Mouse (Mus musculus) forebrain, embryonic 13.5 days (tissue): ENCODE measurements at regions not wholly inside any gene's neighbourhood (a gene's known extent, or its start where the extent isn't known, plus 50 kb on each side); places are given as distances from the start of the nearest gene placed in this dataset.

Experiments used
- ATAC-seq: fragments of 200-750 bp; cut with Nextera tagmentation; 2 replicates; pipeline ENCODE4 v1.8.0; 2017
- H3K27ac ChIP-seq: fragments of 300-500 bp; sonication (generic); 2 replicates; pipeline ENCODE4 v1.5.1; 2015; ENCODE audit warnings: inconsistent platforms, mild to moderate bottlenecking, moderate library complexity
- H3K27me3 ChIP-seq: fragments of 300-500 bp; sonication (generic); 2 replicates; pipeline ENCODE4 v1.6.1; 2015; ENCODE audit warnings: mild to moderate bottlenecking, inconsistent platforms
- H3K36me3 ChIP-seq: fragments of 300-500 bp; sonication (generic); 2 replicates; pipeline ENCODE4 v1.6.1; 2015; ENCODE audit warnings: mild to moderate bottlenecking, inconsistent platforms; ENCODE audit not compliant: poor library complexity, severe bottlenecking
- H3K4me1 ChIP-seq: fragments of 300-500 bp; sonication (generic); 2 replicates; pipeline ENCODE4 v1.6.1; 2015; ENCODE audit warnings: inconsistent platforms
- H3K4me2 ChIP-seq: fragments of 300-500 bp; sonication (generic); 2 replicates; pipeline ENCODE4 v1.6.1; 2015; ENCODE audit warnings: inconsistent platforms, mild to moderate bottlenecking, moderate library complexity
- H3K4me3 ChIP-seq: fragments of 300-500 bp; sonication (generic); 2 replicates; pipeline ENCODE4 v1.5.1; 2015; ENCODE audit warnings: mild to moderate bottlenecking, inconsistent platforms
- H3K9ac ChIP-seq: fragments of 300-500 bp; sonication (generic); 2 replicates; pipeline ENCODE4 v1.6.1; 2015; ENCODE audit warnings: mild to moderate bottlenecking, inconsistent platforms
- H3K9me3 ChIP-seq: fragments of 300-500 bp; sonication (generic); replicated peaks from 2 replicates; pipeline ENCODE4 v1.6.1; 2016; ENCODE audit warnings: inconsistent platforms
- WGBS: fragments of 180-500 bp; shearing (Covaris S2); methylation state at CpG from one replicate; pipeline ENCODE4 v1.1.7; 2015; 5-methylcytosine and 5-hydroxymethylcytosine counted together

- 91% methylated on average over 3 of the region's 3 CpGs for WGBS
- H3K9me3 ChIP-seq, result no peaks in the 10 kb centered on the region
- no peak overlapping the region for H3K9ac ChIP-seq
- H3K27me3 ChIP-seq, result no peaks in the 10 kb centered on the region
- no peak overlapping the region for H3K4me2 ChIP-seq
- no peaks in the 10 kb centered on the region for H3K36me3 ChIP-seq
- H3K4me1 ChIP-seq, result no peaks in the 10 kb centered on the region
- no peak overlapping the region for H3K4me3 ChIP-seq
- H3K27ac ChIP-seq, result no peak overlapping the region
- no peak for ATAC-seq
These were observed 223.9 kb upstream of the Rnd3 start for GRCm38 (mm10) chr2:51372771-51373170.

DNA sequence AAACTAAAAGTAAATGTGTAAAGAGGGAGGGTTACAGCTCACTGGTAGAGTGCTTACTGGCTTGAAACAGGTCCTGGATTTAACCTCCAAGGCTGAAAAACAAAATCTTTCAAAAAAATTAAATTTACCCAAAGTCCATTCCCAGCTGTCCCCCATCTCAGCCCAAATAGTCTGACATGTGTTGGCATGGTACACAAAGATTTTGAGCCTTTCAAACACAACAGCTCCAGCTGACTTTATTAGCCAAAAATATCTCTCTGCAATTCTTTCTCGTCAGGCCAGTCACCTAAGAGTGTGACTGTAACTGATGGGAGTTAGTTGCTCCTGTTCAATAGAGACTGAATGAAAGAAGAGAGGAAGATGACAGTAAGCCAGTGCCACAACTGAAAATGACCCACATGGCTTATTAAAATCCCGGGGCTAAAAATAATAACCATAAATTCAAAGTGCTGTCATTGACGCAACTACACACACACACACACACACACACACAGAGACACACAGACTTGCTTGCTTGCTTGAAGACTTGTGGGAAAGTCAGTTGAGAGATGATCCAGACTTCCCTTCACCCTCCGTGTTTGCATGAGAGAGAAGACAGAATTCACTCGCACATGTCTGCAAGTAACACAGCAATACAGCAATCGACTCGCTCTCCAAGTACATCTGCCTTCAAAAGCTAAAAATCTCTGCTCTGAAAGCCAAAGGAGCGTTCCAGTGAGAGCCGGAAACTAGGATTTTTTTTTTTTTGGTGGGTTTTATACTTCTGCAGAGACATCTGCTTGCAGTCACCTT, 214.1 kb upstream of the Rnd3 start:
- Histone ChIP-seq H3K27ac (no peak overlapping the region), H3K4me1 (no peaks in the 10 kb centered on the region), H3K9me3 (no peaks in the 10 kb centered on the region), H3K27me3 (no peaks in the 10 kb centered on the region), H3K4me2 (no peak overlapping the region), H3K9ac (no peak overlapping the region), H3K36me3 (no peaks in the 10 kb centered on the region), H3K4me3 (no peak overlapping the region)
- ATAC-seq, result no peak
- WGBS, result 91% methylated on average over 9 of the region's 9 CpGs

- no peak for ATAC-seq
- Histone ChIP-seq H3K9me3 (no peaks in the 10 kb centered on the region), H3K9ac (no peak overlapping the region), H3K4me3 (no peak overlapping the region), H3K36me3 (no peaks in the 10 kb centered on the region), H3K27me3 (no peaks in the 10 kb centered on the region), H3K4me2 (no peak overlapping the region), H3K27ac (no peak overlapping the region), H3K4me1 (no peaks in the 10 kb centered on the region)
- 89% methylated on average over 7 of the region's 7 CpGs for WGBS
These were observed 206.4 kb upstream of the Rnd3 start for GRCm38 (mm10) chr2:51355281-51355680.

- Histone ChIP-seq H3K4me2 (no peak overlapping the region), H3K36me3 (no peaks in the 10 kb centered on the region), H3K4me3 (no peak overlapping the region), H3K9ac (no peak overlapping the region), H3K27ac (no peak overlapping the region), H3K27me3 (no peaks in the 10 kb centered on the region), H3K9me3 (no peaks in the 10 kb centered on the region), H3K4me1 (no peaks in the 10 kb centered on the region)
- WGBS, result 96% methylated on average over 4 of the region's 4 CpGs
- ATAC-seq, result no peak
These were observed 205.9 kb upstream of the Rnd3 start for GRCm38 (mm10) chr2:51354800-51355199.

DNA sequence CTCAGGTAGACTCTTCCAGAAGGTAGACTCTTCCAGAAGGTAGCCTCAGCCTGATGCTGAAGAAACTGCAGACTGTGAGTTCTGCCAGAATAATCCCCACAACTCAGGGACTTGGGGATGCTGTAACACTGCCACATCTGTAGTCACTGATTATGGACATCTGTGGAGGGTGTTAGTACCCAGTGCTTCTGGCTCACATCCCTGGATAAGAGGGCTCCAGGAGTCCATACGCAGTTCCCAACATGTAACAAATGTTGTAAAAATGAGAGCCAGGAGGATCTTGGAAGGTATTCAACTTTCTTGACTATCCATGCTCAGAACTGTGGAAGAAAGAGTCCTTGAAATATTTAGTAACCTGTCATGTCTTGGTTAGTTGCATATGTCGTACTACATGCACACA, 200.7 kb upstream of the Rnd3 start:
- Histone ChIP-seq H3K4me3 (no peak overlapping the region), H3K9ac (no peak overlapping the region), H3K4me1 (no peaks in the 10 kb centered on the region), H3K27ac (no peak overlapping the region), H3K27me3 (no peaks in the 10 kb centered on the region), H3K36me3 (no peaks in the 10 kb centered on the region), H3K9me3 (no peaks in the 10 kb centered on the region), H3K4me2 (no peak overlapping the region)
- no peak for ATAC-seq
- WGBS, result 76% methylated on average over 2 of the region's 2 CpGs

GRCm38 (mm10) chr2:51348774-51349173, 199.9 kb upstream of the Rnd3 start:
- ATAC-seq, result no peak

GRCm38 (mm10) chr2:51347086-51347485, 198.2 kb upstream of the Rnd3 start:
- H3K27ac ChIP-seq, result no peak overlapping the region
- no peaks in the 10 kb centered on the region for H3K4me1 ChIP-seq
- no peak for ATAC-seq
- H3K27me3 ChIP-seq, result no peaks in the 10 kb centered on the region
- H3K9ac ChIP-seq, result no peak overlapping the region
- no peak overlapping the region for H3K4me3 ChIP-seq
- 97% methylated on average over 1 of the region's 1 CpGs for WGBS
- H3K4me2 ChIP-seq, result no peak overlapping the region
- H3K36me3 ChIP-seq, result no peaks in the 10 kb centered on the region
- H3K9me3 ChIP-seq, result no peaks in the 10 kb centered on the region

More at GRCm38 (mm10) chr2:51348774-51349173, 199.9 kb upstream of the Rnd3 start:
- H3K36me3 ChIP-seq, result no peaks in the 10 kb centered on the region
- H3K27ac ChIP-seq, result no peak overlapping the region
- H3K27me3 ChIP-seq, result no peaks in the 10 kb centered on the region
- H3K9ac ChIP-seq, result no peak overlapping the region
- no peak overlapping the region for H3K4me3 ChIP-seq
- H3K9me3 ChIP-seq, result no peaks in the 10 kb centered on the region
- 82% methylated on average over 2 of the region's 2 CpGs for WGBS
- no peaks in the 10 kb centered on the region for H3K4me1 ChIP-seq
- no peak overlapping the region for H3K4me2 ChIP-seq

- H3K9me3 ChIP-seq, result no peaks in the 10 kb centered on the region
- no peaks in the 10 kb centered on the region for H3K27me3 ChIP-seq
- no peaks in the 10 kb centered on the region for H3K36me3 ChIP-seq
- H3K4me2 ChIP-seq, result no peak overlapping the region
- 80% methylated on average over 1 of the region's 1 CpGs for WGBS
- H3K4me1 ChIP-seq, result no peaks in the 10 kb centered on the region
- H3K9ac ChIP-seq, result no peak overlapping the region
- no peak overlapping the region for H3K27ac ChIP-seq
- no peak overlapping the region for H3K4me3 ChIP-seq
- no peak for ATAC-seq
These were observed 193.5 kb upstream of the Rnd3 start for GRCm38 (mm10) chr2:51342421-51342820.

- WGBS, result 53% methylated on average over 6 of the region's 6 CpGs
These were observed 185.5 kb upstream of the Rnd3 start for GRCm38 (mm10) chr2:51334437-51334836.

GRCm38 (mm10) chr2:51327081-51327480, 178.2 kb upstream of the Rnd3 start:
- H3K36me3 ChIP-seq, result no peaks in the 10 kb centered on the region
- H3K9me3 ChIP-seq, result no peaks in the 10 kb centered on the region
- WGBS, result 10% methylated on average over 8 of the region's 8 CpGs
- ATAC-seq, result no peak
- no peak overlapping the region for H3K4me3 ChIP-seq
- H3K27me3 ChIP-seq, result no peaks in the 10 kb centered on the region
- H3K9ac ChIP-seq, result no peak overlapping the region
- H3K4me1 ChIP-seq, result no peaks in the 10 kb centered on the region
- H3K4me2 ChIP-seq, result no peak overlapping the region
- no peak overlapping the region for H3K27ac ChIP-seq

More at GRCm38 (mm10) chr2:51334437-51334836, 185.5 kb upstream of the Rnd3 start:
- ATAC-seq, result peak; percentile 33; the same call in 1 of the 2 replicates
- H3K9me3 ChIP-seq, result no peaks in the 10 kb centered on the region
- no peak overlapping the region for H3K27ac ChIP-seq
- H3K9ac ChIP-seq, result no peak overlapping the region
- no peak overlapping the region for H3K4me2 ChIP-seq
- no peaks in the 10 kb centered on the region for H3K4me1 ChIP-seq
- no peaks in the 10 kb centered on the region for H3K27me3 ChIP-seq
- H3K4me3 ChIP-seq, result no peak overlapping the region
- no peaks in the 10 kb centered on the region for H3K36me3 ChIP-seq

GRCm38 (mm10) chr2:51321676-51322075, 172.8 kb upstream of the Rnd3 start:
- Histone ChIP-seq H3K36me3 (no peaks in the 10 kb centered on the region), H3K4me3 (no peak overlapping the region), H3K9ac (no peak overlapping the region), H3K4me1 (no peaks in the 10 kb centered on the region), H3K27me3 (no peaks in the 10 kb centered on the region), H3K4me2 (no peak overlapping the region), H3K9me3 (peaks cover 4% of the 10 kb centered on the region), H3K27ac (no peak overlapping the region)
- peak; percentile 75 for ATAC-seq
- 44% methylated on average over 5 of the region's 5 CpGs for WGBS

DNA sequence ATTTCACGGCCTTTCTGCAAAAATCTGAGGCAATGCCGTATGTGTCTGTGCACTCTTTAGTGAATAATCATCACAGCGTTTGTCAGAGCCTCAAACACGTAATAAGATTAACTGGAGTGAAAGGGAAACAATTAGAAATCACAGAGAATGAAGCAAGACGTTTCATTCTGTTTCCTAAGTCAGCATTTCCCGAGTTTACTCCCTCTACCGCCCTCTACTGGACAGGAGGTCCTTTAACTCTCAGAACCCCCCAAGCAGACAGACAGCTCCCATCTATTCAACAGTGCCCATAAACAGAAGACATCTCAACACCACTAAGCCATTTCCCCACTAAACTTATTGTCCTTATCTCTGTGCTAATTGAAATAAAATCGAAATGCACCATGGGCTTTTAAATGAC, 167.5 kb upstream of the Rnd3 start:
- WGBS, result 85% methylated on average over 8 of the region's 8 CpGs
- H3K27ac ChIP-seq, result no peak overlapping the region
- ATAC-seq, result no peak

DNA sequence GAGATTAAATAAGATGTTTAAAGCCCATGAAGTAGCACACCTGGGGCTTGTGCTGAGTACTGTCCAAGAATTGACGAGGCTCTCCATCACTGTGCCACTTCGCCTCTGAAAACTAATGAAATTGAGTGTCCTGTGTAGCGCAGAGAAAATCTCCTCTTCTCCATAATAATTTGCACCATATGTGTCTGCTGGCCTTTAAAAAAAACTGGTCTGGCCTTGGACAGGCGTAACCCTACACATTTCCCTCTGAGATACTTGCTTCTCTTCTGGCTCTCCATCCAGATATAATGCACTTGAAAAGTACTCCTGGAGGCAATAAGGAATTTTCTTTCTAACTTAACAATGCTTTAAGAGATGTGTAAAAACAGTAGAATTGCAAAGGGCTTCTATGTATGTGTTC, 164.5 kb upstream of the Rnd3 start:
- no peak overlapping the region for H3K4me2 ChIP-seq
- no peak for ATAC-seq
- peaks cover 4% of the 10 kb centered on the region for H3K9me3 ChIP-seq
- no peak overlapping the region for H3K27ac ChIP-seq
- 85% methylated on average over 4 of the region's 4 CpGs for WGBS
- H3K4me3 ChIP-seq, result no peak overlapping the region
- no peaks in the 10 kb centered on the region for H3K36me3 ChIP-seq
- H3K27me3 ChIP-seq, result no peaks in the 10 kb centered on the region
- H3K9ac ChIP-seq, result no peak overlapping the region
- H3K4me1 ChIP-seq, result no peaks in the 10 kb centered on the region

More for the DNA sequence above, 167.5 kb upstream of the Rnd3 start:
- Histone ChIP-seq H3K9ac (no peak overlapping the region), H3K4me2 (no peak overlapping the region), H3K9me3 (peaks cover 4% of the 10 kb centered on the region), H3K36me3 (no peaks in the 10 kb centered on the region), H3K27me3 (no peaks in the 10 kb centered on the region), H3K4me3 (no peak overlapping the region), H3K4me1 (no peaks in the 10 kb centered on the region)
